Mouse (Mus musculus): Measurements from ENCODE around the gene Hes2. TPM values are rescaled to one million over a fixed set of nuclear protein-coding genes. Genes with fewer than 3 reads are reported as not detected.

The Hes2 gene
- polyA plus RNA-seq, 1 experiment from 2014 or later, result 0.22 TPM

DNA sequence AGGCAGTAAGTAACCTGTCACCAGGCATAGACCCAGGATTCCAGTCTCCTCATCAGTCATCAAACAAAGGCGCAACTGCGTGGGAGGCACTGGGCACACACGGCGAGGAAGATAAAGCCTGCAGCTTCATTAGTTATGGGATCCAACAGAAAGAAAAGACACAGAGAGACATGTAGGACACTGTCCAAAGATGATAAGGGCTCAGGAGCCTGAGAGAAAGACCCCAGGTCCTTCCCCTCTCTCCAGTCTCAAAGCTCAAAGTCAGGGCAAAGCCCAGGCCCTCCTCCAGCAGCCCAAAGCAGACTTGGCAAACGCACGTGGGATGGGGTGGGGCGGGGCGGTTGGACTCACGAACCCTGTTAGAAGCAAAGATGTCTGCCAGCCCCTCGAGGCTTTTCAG, 13.2 kb upstream of the Hes2 start:
- Histone ChIP-seq H3K36me3 (replicated peaks; ENCODE audit: control insufficient read depth, insufficient read depth, low read depth, low read length) (no peaks in the 10 kb centered on the region), H3K4me2 (ENCODE audit: low read depth, low read length) (no peak overlapping the region), H3K27me3 (ENCODE audit: control insufficient read depth, insufficient read depth, low read length) (peaks cover 6% of the 10 kb centered on the region), H3K27ac (replicated peaks; ENCODE audit: low read depth, low read length) (no peak overlapping the region), H3K9ac (replicated peaks; ENCODE audit: low read length) (no peak overlapping the region), H3K9me3 (replicated peaks; ENCODE audit: control insufficient read depth, low read length) (no peaks in the 10 kb centered on the region), H3K4me3 (ENCODE audit: low read depth, low read length) (no peak overlapping the region), H3K4me1 (ENCODE audit: control insufficient read depth, insufficient read depth, low read length) (no peaks in the 10 kb centered on the region)
- 76% methylated on average over 10 of the region's 10 CpGs for WGBS
- DNase-seq (ENCODE audit: low spot score) (no peak), ATAC-seq (replicated peaks; ENCODE audit: insufficient number of reproducible peaks, low FRiP score, low TSS enrichment, low read depth) (no peak)

DNA sequence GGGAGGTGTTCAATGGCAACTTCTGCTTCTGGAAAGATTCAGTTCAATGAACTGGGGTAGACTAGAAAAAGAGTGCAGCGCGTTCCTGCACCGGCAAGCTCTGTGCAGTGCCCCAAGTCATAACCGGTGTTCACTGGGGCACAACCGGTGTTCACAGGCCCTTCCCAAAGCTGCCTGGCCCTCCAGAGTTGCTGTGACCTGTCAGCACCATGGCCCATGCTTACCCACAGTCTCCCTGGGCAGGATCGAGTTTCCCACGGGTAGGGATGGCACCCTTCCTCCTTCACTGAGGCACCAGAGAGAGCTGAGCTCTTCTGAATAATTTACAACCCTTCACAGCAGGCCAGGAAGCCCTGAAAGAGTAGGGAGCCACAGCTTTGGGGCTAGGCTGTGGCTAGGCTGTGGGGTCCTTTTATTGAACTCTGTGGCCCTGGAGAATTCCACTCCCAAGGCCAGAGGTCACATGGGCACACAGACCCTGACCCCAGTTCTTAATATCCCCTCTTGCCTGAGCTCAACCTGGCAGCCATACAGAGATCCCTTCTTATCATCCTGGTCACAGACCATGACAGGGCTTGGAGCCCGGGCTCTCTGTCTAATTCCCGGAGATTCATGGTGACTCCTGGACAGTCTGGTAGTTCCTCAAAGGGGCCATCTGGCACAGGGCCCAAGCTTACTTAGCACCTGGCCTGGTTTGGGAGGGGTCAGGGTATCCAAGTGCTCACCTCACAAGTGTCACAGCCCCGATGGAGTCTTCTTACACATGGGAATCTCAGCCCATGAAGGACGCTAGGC, 12.4 kb upstream of the Hes2 start:
- peaks cover 13% of the 10 kb centered on the region for H3K27me3 ChIP-seq (ENCODE audit: control insufficient read depth, insufficient read depth, low read length)
- no peak overlapping the region for H3K27ac ChIP-seq (replicated peaks; ENCODE audit: low read depth, low read length)
- no peak overlapping the region for H3K9ac ChIP-seq (replicated peaks; ENCODE audit: low read length)
- no peaks in the 10 kb centered on the region for H3K4me1 ChIP-seq (ENCODE audit: control insufficient read depth, insufficient read depth, low read length)
- H3K36me3 ChIP-seq (replicated peaks; ENCODE audit: control insufficient read depth, insufficient read depth, low read depth, low read length), result no peaks in the 10 kb centered on the region
- no peak overlapping the region for H3K4me3 ChIP-seq (ENCODE audit: low read depth, low read length)
- no peak for DNase-seq (ENCODE audit: low spot score)
- H3K9me3 ChIP-seq (replicated peaks; ENCODE audit: control insufficient read depth, low read length), result no peaks in the 10 kb centered on the region
- ATAC-seq (replicated peaks; ENCODE audit: insufficient number of reproducible peaks, low FRiP score, low TSS enrichment, low read depth), result no peak
- 71% methylated on average over 11 of the region's 11 CpGs for WGBS
- no peak overlapping the region for H3K4me2 ChIP-seq (ENCODE audit: low read depth, low read length)

DNA sequence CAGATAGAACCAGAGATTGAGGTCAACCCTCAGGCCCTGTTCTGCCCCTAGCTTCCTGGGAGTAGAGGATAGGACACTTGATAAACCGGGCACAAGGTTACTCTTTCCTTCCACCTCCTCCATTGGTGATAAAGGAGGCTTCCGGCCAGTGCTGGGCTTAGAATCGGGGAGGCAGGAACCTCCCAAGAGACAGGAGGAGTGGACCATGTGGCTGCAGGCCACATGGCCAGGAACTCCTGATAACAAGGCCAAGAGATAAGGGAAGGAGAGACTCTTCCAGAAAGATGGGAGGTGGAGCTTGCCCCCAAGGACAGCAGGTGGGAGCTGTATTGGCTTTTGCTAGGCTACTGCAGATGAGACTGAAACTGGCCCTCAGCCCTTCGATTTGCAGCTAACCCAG, 8.1 kb upstream of the Hes2 start:
- no peak overlapping the region for H3K9ac ChIP-seq (replicated peaks; ENCODE audit: low read length)
- ATAC-seq (replicated peaks; ENCODE audit: insufficient number of reproducible peaks, low FRiP score, low TSS enrichment, low read depth) (no peak), DNase-seq (ENCODE audit: low spot score) (no peak)
- H3K27me3 ChIP-seq (ENCODE audit: control insufficient read depth, insufficient read depth, low read length), result peaks cover 38% of the 10 kb centered on the region
- H3K4me2 ChIP-seq (ENCODE audit: low read depth, low read length), result no peak overlapping the region
- no peaks in the 10 kb centered on the region for H3K9me3 ChIP-seq (replicated peaks; ENCODE audit: control insufficient read depth, low read length)
- WGBS, result 75% methylated on average over 4 of the region's 4 CpGs
- H3K27ac ChIP-seq (replicated peaks; ENCODE audit: low read depth, low read length), result no peak overlapping the region
- H3K36me3 ChIP-seq (replicated peaks; ENCODE audit: control insufficient read depth, insufficient read depth, low read depth, low read length), result no peaks in the 10 kb centered on the region
- no peaks in the 10 kb centered on the region for H3K4me1 ChIP-seq (ENCODE audit: control insufficient read depth, insufficient read depth, low read length)
- no peak overlapping the region for H3K4me3 ChIP-seq (ENCODE audit: low read depth, low read length)

DNA sequence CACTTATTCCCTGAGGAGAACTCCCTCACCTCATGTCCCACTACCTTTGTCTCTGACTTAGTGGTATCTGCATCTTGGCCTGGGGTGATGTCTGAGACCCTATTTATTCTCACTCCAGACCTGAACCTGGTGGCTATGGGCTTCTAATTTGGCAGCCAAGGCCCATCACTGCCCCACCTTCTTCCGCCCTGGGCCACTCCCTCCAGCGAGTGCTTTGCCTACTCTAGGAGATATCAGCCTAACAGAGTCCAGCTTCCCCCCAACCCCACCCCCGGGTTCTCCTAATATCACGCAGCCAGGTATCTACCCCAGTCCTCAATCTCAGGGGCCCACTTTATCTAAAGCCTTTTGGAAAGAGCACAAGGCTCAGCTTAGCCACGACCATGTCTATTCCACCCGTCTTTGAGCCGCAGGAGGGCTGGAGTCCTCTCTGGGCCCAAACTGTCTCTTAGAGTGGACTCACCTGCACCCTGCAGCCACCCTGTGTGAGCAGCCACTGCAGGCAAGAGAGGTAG, 7.2 kb upstream of the Hes2 start:
- Histone ChIP-seq H3K4me3 (ENCODE audit: low read depth, low read length) (peak overlapping the region; percentile 38), H3K9ac (replicated peaks; ENCODE audit: low read length) (no peak overlapping the region), H3K27ac (replicated peaks; ENCODE audit: low read depth, low read length) (no peak overlapping the region), H3K9me3 (replicated peaks; ENCODE audit: control insufficient read depth, low read length) (no peaks in the 10 kb centered on the region), H3K4me2 (ENCODE audit: low read depth, low read length) (peak overlapping the region; percentile 72), H3K36me3 (replicated peaks; ENCODE audit: control insufficient read depth, insufficient read depth, low read depth, low read length) (no peaks in the 10 kb centered on the region), H3K4me1 (ENCODE audit: control insufficient read depth, insufficient read depth, low read length) (no peaks in the 10 kb centered on the region), H3K27me3 (ENCODE audit: control insufficient read depth, insufficient read depth, low read length) (peaks cover 38% of the 10 kb centered on the region)
- 16% methylated on average over 7 of the region's 7 CpGs for WGBS
- DNase-seq (ENCODE audit: low spot score), result no peak
- ATAC-seq (replicated peaks; ENCODE audit: insufficient number of reproducible peaks, low FRiP score, low TSS enrichment, low read depth), result no peak

- Histone ChIP-seq H3K4me2 (ENCODE audit: low read depth, low read length) (peak within 1 kb of the TSS; percentile 72), H3K36me3 (replicated peaks; ENCODE audit: control insufficient read depth, insufficient read depth, low read depth, low read length) (no peaks in the 10 kb centered on the region), H3K9me3 (replicated peaks; ENCODE audit: control insufficient read depth, low read length) (no peaks in the 10 kb centered on the region), H3K4me1 (ENCODE audit: control insufficient read depth, insufficient read depth, low read length) (no peaks in the 10 kb centered on the region), H3K27ac (replicated peaks; ENCODE audit: low read depth, low read length) (no peak within 1 kb of the TSS), H3K9ac (replicated peaks; ENCODE audit: low read length) (peak within 1 kb of the TSS; percentile 34), H3K27me3 (ENCODE audit: control insufficient read depth, insufficient read depth, low read length) (peaks cover 38% of the 10 kb centered on the region), H3K4me3 (ENCODE audit: low read depth, low read length) (peak within 1 kb of the TSS; percentile 38)
- DNase-seq (ENCODE audit: low spot score) (peak; percentile 81), ATAC-seq (replicated peaks; ENCODE audit: insufficient number of reproducible peaks, low FRiP score, low TSS enrichment, low read depth) (peak; percentile 53; the same call in 1 of the 2 replicates)
- WGBS, result under 1% methylated on average over 52 of the region's 57 CpGs
These were observed 6.6 kb upstream of the Hes2 start, which contains the start of gene Espn for GRCm38 (mm10) chr4:152151966-152152544. TSS of gene Espn (minus strand) at chr4:152152371.

DNA sequence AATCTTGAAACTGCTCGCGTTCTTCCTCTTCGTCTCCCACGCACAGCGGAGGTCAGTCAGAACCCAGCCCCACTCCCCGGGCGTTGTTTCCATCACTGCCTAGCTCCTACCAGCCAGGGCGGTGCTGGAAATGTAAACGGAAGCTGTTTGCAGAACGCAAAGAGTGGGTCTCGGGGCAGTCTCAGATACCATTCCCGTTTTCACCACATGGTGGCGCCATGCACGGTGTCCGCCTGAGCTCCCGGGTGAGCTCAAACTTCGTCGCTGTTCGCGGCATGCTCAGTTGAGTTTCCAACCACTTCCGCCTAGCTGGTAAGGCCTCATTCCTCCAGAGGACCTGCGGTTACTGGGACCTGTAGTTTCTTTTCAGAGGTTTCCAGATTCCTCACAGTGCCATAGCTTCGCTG, 4.9 kb upstream of the Hes2 start:
- Histone ChIP-seq H3K36me3 (replicated peaks; ENCODE audit: control insufficient read depth, insufficient read depth, low read depth, low read length) (no peaks in the 10 kb centered on the region), H3K4me1 (ENCODE audit: control insufficient read depth, insufficient read depth, low read length) (no peaks in the 10 kb centered on the region), H3K9ac (replicated peaks; ENCODE audit: low read length) (peak overlapping the region; percentile 32; the same call in 1 of the 2 replicates), H3K4me3 (ENCODE audit: low read depth, low read length) (no peak overlapping the region), H3K9me3 (replicated peaks; ENCODE audit: control insufficient read depth, low read length) (no peaks in the 10 kb centered on the region), H3K4me2 (ENCODE audit: low read depth, low read length) (peak overlapping the region; percentile 33; the same call in 1 of the 2 replicates), H3K27ac (replicated peaks; ENCODE audit: low read depth, low read length) (no peak overlapping the region), H3K27me3 (ENCODE audit: control insufficient read depth, insufficient read depth, low read length) (peaks cover 53% of the 10 kb centered on the region)
- ATAC-seq (replicated peaks; ENCODE audit: insufficient number of reproducible peaks, low FRiP score, low TSS enrichment, low read depth) (no peak), DNase-seq (ENCODE audit: low spot score) (peak; percentile 89)
- 2% methylated on average over 23 of the region's 23 CpGs for WGBS

- ATAC-seq (replicated peaks; ENCODE audit: insufficient number of reproducible peaks, low FRiP score, low TSS enrichment, low read depth) (no peak), DNase-seq (ENCODE audit: low spot score) (no peak)
- Histone ChIP-seq H3K4me2 (ENCODE audit: low read depth, low read length) (no peak overlapping the region), H3K4me1 (ENCODE audit: control insufficient read depth, insufficient read depth, low read length) (no peaks in the 10 kb centered on the region), H3K27ac (replicated peaks; ENCODE audit: low read depth, low read length) (no peak overlapping the region), H3K36me3 (replicated peaks; ENCODE audit: control insufficient read depth, insufficient read depth, low read depth, low read length) (no peaks in the 10 kb centered on the region), H3K9me3 (replicated peaks; ENCODE audit: control insufficient read depth, low read length) (no peaks in the 10 kb centered on the region), H3K9ac (replicated peaks; ENCODE audit: low read length) (no peak overlapping the region), H3K4me3 (ENCODE audit: low read depth, low read length) (no peak overlapping the region), H3K27me3 (ENCODE audit: control insufficient read depth, insufficient read depth, low read length) (peaks cover 64% of the 10 kb centered on the region)
- 58% methylated on average over 4 of the region's 4 CpGs for WGBS
These were observed 3.6 kb upstream of the Hes2 start for GRCm38 (mm10) chr4:152155019-152155418.
